Mouse (Mus musculus): ENCODE measurements around the gene Sugct. TPM values are rescaled to one million over a fixed set of nuclear protein-coding genes. Genes with fewer than 3 reads are reported as not detected.
A peak's percentile ranks its signal among the peaks of the same experiment; 100 is the strongest.

Sugct gene
- polyA plus RNA-seq, 1 experiment from 2014 or later, result 3.9 TPM

DNA sequence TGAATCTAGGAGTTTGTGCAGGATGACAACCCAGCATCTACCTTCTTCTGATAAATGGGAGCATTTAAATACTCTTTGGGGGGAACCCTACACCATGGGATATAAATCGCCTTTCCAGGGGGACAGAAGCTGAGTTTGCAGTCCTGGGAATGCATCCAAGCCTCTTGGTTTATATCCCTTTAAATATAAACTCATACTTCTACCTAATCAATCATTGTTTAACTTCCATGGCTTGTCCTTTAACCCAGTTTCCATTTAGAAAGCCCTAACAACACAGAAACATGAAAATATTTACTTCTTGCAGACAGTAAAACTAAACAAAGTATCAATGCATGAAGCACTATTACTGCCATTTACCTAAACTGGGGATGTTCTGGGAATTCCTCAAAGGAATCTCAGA lies 3.9 kb downstream of the Sugct start:
- 84% methylated on average over 1 of the region's 1 CpGs for WGBS
- H3K27me3 ChIP-seq (ENCODE audit: low read depth, poor library complexity, severe bottlenecking), result no peaks in the 10 kb centered on the region

DNA sequence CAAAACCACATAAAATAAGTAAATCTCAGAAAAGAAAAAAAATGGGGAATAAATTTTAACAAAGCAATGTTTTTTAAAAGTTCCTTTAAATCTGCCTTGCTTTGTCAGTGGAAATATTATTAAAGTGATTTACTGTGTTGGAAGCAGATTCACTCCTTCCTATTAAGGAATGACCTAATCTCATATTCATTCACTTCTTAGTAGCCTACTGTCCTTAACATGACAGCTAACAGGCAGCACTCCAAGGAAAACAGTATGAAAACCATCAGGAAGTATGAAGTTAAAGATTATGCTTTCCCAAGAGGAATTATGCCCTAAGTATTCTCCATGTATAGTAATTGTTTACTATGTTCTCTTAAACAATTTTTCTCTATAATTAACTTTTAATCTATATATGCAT lies 4.7 kb downstream of the Sugct start:
- H3K27ac ChIP-seq (replicated peaks), result no peak overlapping the region
- peaks cover 8% of the 10 kb centered on the region; the same call in 1 of the 2 replicates for H3K4me1 ChIP-seq
- H3K27me3 ChIP-seq (ENCODE audit: low read depth, poor library complexity, severe bottlenecking), result no peaks in the 10 kb centered on the region
- H3K36me3 ChIP-seq, result no peaks in the 10 kb centered on the region
- DNase-seq (ENCODE audit: low spot score), result no peak
- no peak overlapping the region for H3K4me3 ChIP-seq
- no peaks in the 10 kb centered on the region for H3K9me3 ChIP-seq (replicated peaks)

More for the DNA sequence above, 3.9 kb downstream of the Sugct start:
- Histone ChIP-seq H3K9me3 (replicated peaks) (no peaks in the 10 kb centered on the region), H3K4me1 (peaks cover 13% of the 10 kb centered on the region), H3K27ac (replicated peaks) (no peak overlapping the region), H3K36me3 (no peaks in the 10 kb centered on the region), H3K4me3 (no peak overlapping the region)
- no peak for DNase-seq (ENCODE audit: low spot score)

DNA sequence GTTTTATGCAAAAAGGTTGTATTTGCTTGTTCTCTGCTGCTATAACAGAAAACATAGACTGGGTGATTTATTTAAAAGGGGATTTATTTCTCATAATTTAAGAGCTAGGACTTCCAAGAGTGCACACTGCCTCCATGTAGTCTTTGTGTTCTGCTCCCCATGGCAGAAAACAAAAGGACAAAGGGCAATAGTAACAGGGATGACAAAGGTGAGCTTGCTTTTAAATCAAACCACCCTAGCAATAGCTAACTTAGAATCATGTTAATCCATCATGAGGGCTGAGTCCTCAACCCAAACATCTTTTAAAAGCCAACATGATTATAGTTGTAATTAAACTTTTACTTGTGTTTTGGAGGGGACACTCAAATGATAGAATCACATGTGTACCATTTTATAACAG lies 5.9 kb downstream of the Sugct start:
- Histone ChIP-seq H3K27ac (replicated peaks) (no peak overlapping the region), H3K36me3 (no peaks in the 10 kb centered on the region), H3K4me1 (peaks cover 7% of the 10 kb centered on the region; the same call in 1 of the 2 replicates), H3K9me3 (replicated peaks) (no peaks in the 10 kb centered on the region), H3K4me3 (no peak overlapping the region), H3K27me3 (ENCODE audit: low read depth, poor library complexity, severe bottlenecking) (no peaks in the 10 kb centered on the region)
- no peak for DNase-seq (ENCODE audit: low spot score)

GRCm38 (mm10) chr13:17671122-17671521 lies 24.2 kb downstream of the Sugct start:
- no peaks in the 10 kb centered on the region for H3K27me3 ChIP-seq (ENCODE audit: low read depth, poor library complexity, severe bottlenecking)

GRCm38 (mm10) chr13:17667380-17667779 lies 28.0 kb downstream of the Sugct start:
- Histone ChIP-seq H3K4me3 (no peak overlapping the region), H3K9me3 (replicated peaks) (no peaks in the 10 kb centered on the region), H3K36me3 (no peaks in the 10 kb centered on the region), H3K4me1 (no peaks in the 10 kb centered on the region), H3K27ac (replicated peaks) (no peak overlapping the region), H3K27me3 (ENCODE audit: low read depth, poor library complexity, severe bottlenecking) (no peaks in the 10 kb centered on the region)
- 86% methylated on average over 1 of the region's 1 CpGs for WGBS
- DNase-seq (ENCODE audit: low spot score), result no peak

More at GRCm38 (mm10) chr13:17671122-17671521, 24.2 kb downstream of the Sugct start:
- WGBS, result 81% methylated on average over 1 of the region's 1 CpGs
- Histone ChIP-seq H3K4me1 (no peaks in the 10 kb centered on the region), H3K27ac (replicated peaks) (no peak overlapping the region), H3K4me3 (no peak overlapping the region), H3K9me3 (replicated peaks) (no peaks in the 10 kb centered on the region), H3K36me3 (no peaks in the 10 kb centered on the region)
- DNase-seq (ENCODE audit: low spot score), result no peak

GRCm38 (mm10) chr13:17642294-17642693 lies 53.1 kb downstream of the Sugct start:
- WGBS, result 55% methylated on average over 2 of the region's 2 CpGs
- no peak overlapping the region for H3K27ac ChIP-seq (replicated peaks)
- H3K4me1 ChIP-seq, result no peaks in the 10 kb centered on the region
- H3K9me3 ChIP-seq (replicated peaks), result no peaks in the 10 kb centered on the region
- no peak overlapping the region for H3K4me3 ChIP-seq
- DNase-seq (ENCODE audit: low spot score), result no peak
- H3K36me3 ChIP-seq, result no peaks in the 10 kb centered on the region
- H3K27me3 ChIP-seq (ENCODE audit: low read depth, poor library complexity, severe bottlenecking), result no peaks in the 10 kb centered on the region

- Histone ChIP-seq H3K27me3 (ENCODE audit: low read depth, poor library complexity, severe bottlenecking) (no peaks in the 10 kb centered on the region), H3K27ac (replicated peaks) (no peak overlapping the region), H3K4me3 (no peak overlapping the region), H3K36me3 (no peaks in the 10 kb centered on the region), H3K4me1 (no peaks in the 10 kb centered on the region), H3K9me3 (replicated peaks) (no peaks in the 10 kb centered on the region)
- no peak for DNase-seq (ENCODE audit: low spot score)
Observed at GRCm38 (mm10) chr13:17638008-17638407, 57.3 kb downstream of the Sugct start.

DNA sequence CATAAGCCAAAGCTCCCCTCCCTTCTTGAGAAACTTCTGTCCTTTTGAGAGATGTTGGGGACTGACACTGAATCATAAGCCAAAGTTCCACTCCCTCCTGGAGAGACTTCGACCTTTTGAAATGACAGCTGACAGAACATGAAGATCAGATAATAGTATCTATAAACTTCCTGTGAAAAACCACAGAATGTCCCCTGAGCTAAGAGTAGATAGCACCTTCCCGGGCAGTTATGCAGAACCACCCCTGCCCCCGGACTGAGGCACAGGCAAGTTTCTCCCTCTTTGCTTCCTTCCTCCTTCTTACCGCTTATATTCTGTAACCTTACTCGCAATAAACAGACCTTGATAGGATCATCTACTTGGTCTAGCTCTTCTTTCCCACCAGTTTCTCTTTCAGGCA lies 68.2 kb downstream of the Sugct start:
- no peaks in the 10 kb centered on the region for H3K36me3 ChIP-seq
- no peak overlapping the region for H3K27ac ChIP-seq (replicated peaks)
- WGBS, result 92% methylated on average over 5 of the region's 5 CpGs
- no peaks in the 10 kb centered on the region for H3K27me3 ChIP-seq (ENCODE audit: low read depth, poor library complexity, severe bottlenecking)
- no peaks in the 10 kb centered on the region for H3K9me3 ChIP-seq (replicated peaks)
- no peaks in the 10 kb centered on the region for H3K4me1 ChIP-seq
- no peak for DNase-seq (ENCODE audit: low spot score)
- H3K4me3 ChIP-seq, result no peak overlapping the region

DNA sequence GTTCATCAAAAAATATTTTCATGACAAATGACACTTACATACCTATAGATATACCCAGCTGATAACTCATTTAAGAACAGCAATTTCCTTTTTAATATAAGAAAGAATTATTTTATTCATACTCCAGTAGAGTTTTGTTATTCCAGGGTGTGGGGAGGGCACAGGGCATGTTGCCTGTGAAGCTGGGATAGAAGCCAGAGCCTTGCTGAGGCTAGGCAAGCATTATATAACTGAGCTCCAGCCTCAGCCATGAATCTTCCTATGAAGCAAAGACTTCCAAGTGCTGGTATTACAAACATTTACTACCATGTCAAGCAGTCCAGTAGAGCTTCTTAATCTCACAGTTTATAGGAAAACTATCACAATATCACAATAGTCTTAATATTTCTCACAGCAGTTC lies 70.4 kb downstream of the Sugct start:
- no peaks in the 10 kb centered on the region for H3K9me3 ChIP-seq (replicated peaks)
- no peak overlapping the region for H3K4me3 ChIP-seq
- H3K27ac ChIP-seq (replicated peaks), result no peak overlapping the region
- H3K36me3 ChIP-seq, result no peaks in the 10 kb centered on the region
- DNase-seq (ENCODE audit: low spot score), result no peak
- H3K4me1 ChIP-seq, result no peaks in the 10 kb centered on the region
- H3K27me3 ChIP-seq (ENCODE audit: low read depth, poor library complexity, severe bottlenecking), result no peaks in the 10 kb centered on the region

GRCm38 (mm10) chr13:17606217-17606616 lies 89.1 kb downstream of the Sugct start:
- no peak for DNase-seq (ENCODE audit: low spot score)
- Histone ChIP-seq H3K27ac (replicated peaks) (no peak overlapping the region), H3K27me3 (ENCODE audit: low read depth, poor library complexity, severe bottlenecking) (no peaks in the 10 kb centered on the region), H3K36me3 (no peaks in the 10 kb centered on the region), H3K4me1 (no peaks in the 10 kb centered on the region), H3K4me3 (no peak overlapping the region), H3K9me3 (replicated peaks) (no peaks in the 10 kb centered on the region)
- WGBS, result 88% methylated on average over 1 of the region's 1 CpGs

- Histone ChIP-seq H3K4me1 (no peaks in the 10 kb centered on the region), H3K27me3 (ENCODE audit: low read depth, poor library complexity, severe bottlenecking) (no peaks in the 10 kb centered on the region), H3K36me3 (no peaks in the 10 kb centered on the region), H3K9me3 (replicated peaks) (no peaks in the 10 kb centered on the region), H3K27ac (replicated peaks) (no peak overlapping the region), H3K4me3 (no peak overlapping the region)
- whole genome bisulfite sequencing, result 72% methylated on average over 3 of the region's 3 CpGs
- DNase-seq (ENCODE audit: low spot score), result no peak
Observed at GRCm38 (mm10) chr13:17604670-17605069, 90.7 kb downstream of the Sugct start.

- 89% methylated on average over 5 of the region's 5 CpGs for WGBS
Observed at GRCm38 (mm10) chr13:17603756-17604155, 91.6 kb downstream of the Sugct start.

GRCm38 (mm10) chr13:17585267-17585913 lies 110.0 kb downstream of the Sugct start:
- H3K27ac ChIP-seq (replicated peaks), result no peak overlapping the region
- H3K9me3 ChIP-seq (replicated peaks), result no peaks in the 10 kb centered on the region
- no peaks in the 10 kb centered on the region for H3K27me3 ChIP-seq (ENCODE audit: low read depth, poor library complexity, severe bottlenecking)
- no peaks in the 10 kb centered on the region for H3K36me3 ChIP-seq
- H3K4me3 ChIP-seq, result no peak overlapping the region
- no peaks in the 10 kb centered on the region for H3K4me1 ChIP-seq
- DNase-seq (ENCODE audit: low spot score), result no peak
- WGBS, result 53% methylated on average over 3 of the region's 3 CpGs

More at GRCm38 (mm10) chr13:17603756-17604155, 91.6 kb downstream of the Sugct start:
- DNase-seq (ENCODE audit: low spot score), result no peak
- Histone ChIP-seq H3K4me1 (no peaks in the 10 kb centered on the region), H3K4me3 (no peak overlapping the region), H3K9me3 (replicated peaks) (no peaks in the 10 kb centered on the region), H3K27me3 (ENCODE audit: low read depth, poor library complexity, severe bottlenecking) (no peaks in the 10 kb centered on the region), H3K36me3 (no peaks in the 10 kb centered on the region), H3K27ac (replicated peaks) (no peak overlapping the region)

- Histone ChIP-seq H3K36me3 (no peaks in the 10 kb centered on the region), H3K27ac (replicated peaks) (no peak overlapping the region), H3K27me3 (ENCODE audit: low read depth, poor library complexity, severe bottlenecking) (no peaks in the 10 kb centered on the region), H3K4me3 (no peak overlapping the region), H3K4me1 (no peaks in the 10 kb centered on the region), H3K9me3 (replicated peaks) (no peaks in the 10 kb centered on the region)
- peak; percentile 21 for DNase-seq (ENCODE audit: low spot score)
Observed at GRCm38 (mm10) chr13:17584804-17585203, 110.5 kb downstream of the Sugct start.

All from midbrain, embryonic 10.5 days (tissue).